Mouse (Mus musculus) A20 (cell line): Measurements from ENCODE around the gene Gpd1.
"Not testable (repeated sequence)": the region's sequence is repeated elsewhere in the genome, so short reads cannot be mapped to it uniquely, and the experiment has no call there.

ENCODE experiments used
- DNase-seq: peaks from one replicate; pipeline ENCODE4 v3.0.0-alpha.2; 2011; ENCODE audit warnings: low read depth, low spot score

Gene Gpd1

GRCm38 (mm10) chr15:99721921-99722743, 4.8 kb downstream of the Gpd1 start:
- DNase-seq = no peak

GRCm38 (mm10) chr15:99723120-99723514, 5.8 kb downstream of the Gpd1 start:
- DNase-seq = no peak

- DNase-seq = no peak
Measured at GRCm38 (mm10) chr15:99723515-99724291, 6.4 kb downstream of the Gpd1 start.

GRCm38 (mm10) chr15:99724292-99725021, 7.1 kb downstream of the Gpd1 start:
- DNase-seq = peak; percentile 37

GRCm38 (mm10) chr15:99725341-99726155, 8.2 kb downstream of the Gpd1 start, which contains the start of gene Cox14:
Cox14 (plus strand) TSS chr15:99725618.
- peak; percentile 98 for DNase-seq

DNA sequence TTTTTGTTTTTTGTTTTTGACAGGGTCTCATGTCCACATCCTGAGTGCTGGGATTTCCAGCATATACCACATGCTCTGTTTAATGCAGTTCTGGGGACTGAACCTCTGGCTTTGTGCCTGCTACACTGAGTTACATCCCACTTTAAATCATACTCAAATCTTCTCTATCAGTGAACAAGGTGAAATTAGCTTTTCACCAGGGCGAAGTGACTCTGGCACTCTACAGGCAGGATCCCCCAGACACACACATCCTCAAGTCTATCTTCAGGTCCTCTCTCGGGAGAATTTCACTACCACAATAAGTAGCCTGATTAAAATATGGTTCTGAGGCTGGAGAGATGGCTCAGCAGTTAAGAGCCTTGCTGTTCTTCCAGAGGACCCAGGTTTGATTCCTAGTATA, 9.2 kb downstream of the Gpd1 start:
- DNase-seq = no peak

- DNase-seq = not testable (repeated sequence)
Measured at GRCm38 (mm10) chr15:99727039-99727438, 9.7 kb downstream of the Gpd1 start.

GRCm38 (mm10) chr15:99727525-99727924, 10.2 kb downstream of the Gpd1 start:
- no peak for DNase-seq

DNA sequence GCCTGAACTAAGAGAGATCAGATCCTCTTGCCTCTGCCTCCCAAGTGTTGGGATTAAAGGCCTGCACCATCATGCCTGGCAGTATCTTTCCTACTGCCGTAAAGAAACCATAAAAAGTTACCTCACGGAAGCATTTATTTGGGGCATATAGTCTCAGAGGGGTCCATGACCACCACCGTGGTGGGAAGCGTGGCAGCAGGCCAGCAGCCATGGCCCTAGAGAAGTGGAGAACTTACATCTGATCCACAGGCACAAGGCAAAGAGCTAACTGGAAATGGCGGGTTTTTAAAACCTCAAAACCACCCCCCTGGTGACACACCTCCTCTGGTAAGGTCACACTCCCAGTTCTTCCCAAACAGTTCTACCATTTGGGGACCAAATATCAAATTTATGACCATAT, 10.9 kb downstream of the Gpd1 start:
- DNase-seq = no peak

DNA sequence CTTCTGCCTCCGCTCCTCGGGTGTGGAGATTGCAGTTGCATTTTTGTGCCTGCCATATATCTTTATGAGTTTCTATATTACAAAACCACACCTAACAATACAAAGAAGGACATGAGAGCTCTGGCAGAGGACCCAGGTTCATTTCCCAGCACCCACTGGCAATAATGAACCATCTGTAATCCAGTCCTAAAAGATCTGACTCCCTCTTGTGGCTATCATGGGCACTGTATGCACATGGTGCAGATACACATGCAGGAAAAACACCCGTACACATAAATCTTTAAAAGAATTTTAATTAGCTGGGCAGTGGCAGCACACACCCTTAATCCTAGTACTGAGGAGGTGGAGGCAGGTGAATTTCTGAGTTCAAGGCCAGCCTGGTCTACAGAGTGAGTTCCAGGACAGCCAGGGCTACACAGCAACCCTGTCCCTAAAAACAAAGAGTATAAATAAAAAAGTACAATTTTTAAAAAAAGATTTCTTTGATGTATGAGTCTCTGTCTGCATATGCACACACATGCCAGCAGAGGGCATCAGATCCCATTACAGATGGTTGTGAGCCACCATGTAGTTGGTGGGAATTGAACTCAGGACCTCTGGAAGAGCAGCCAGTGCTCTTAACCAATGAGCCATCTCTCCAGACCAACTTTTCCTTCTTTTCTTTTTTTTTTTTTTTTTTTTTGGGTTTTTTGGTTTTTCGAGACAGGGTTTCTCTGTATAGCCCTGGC, 11.9 kb downstream of the Gpd1 start:
- no peak for DNase-seq

- DNase-seq = no peak
Measured at GRCm38 (mm10) chr15:99731167-99731566, 13.9 kb downstream of the Gpd1 start.

DNA sequence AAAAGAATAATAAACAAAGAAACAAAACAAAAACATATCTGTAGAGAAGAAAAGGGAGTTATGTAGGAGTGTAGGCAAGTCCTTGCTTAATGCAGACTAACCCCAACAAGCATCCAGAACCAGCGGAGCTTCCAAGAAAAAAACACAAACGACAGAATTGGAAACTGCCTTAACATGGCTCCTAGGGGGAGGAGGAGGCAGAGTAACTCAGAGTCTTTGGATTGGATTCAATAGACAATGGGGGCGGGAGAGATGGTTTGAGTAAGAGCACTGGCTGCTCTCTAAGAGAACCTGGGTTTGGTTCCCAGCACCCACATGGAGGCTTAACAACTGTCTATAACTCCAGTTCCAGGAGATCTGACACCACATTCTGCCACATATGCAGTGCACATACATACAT, 14.4 kb downstream of the Gpd1 start:
- no peak for DNase-seq

DNA sequence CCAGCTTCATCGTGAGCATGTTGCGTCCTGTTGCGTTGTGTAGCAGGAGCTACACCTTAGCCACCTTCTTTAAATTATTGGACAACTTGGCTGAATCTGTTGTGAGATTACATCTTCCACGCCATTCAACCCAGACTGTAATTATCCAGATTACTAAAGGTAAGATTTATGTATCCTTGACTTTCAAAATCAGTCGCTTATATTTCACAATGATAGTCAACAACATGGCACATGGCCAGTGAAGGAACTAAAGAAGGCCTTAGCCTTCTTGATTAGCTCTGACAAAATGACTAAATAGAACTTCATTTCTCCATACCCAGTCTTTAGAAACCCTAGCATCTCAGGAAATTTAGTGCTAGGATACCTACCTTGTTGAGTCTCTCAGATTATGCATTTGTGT, 15.9 kb downstream of the Gpd1 start:
- no peak for DNase-seq

DNA sequence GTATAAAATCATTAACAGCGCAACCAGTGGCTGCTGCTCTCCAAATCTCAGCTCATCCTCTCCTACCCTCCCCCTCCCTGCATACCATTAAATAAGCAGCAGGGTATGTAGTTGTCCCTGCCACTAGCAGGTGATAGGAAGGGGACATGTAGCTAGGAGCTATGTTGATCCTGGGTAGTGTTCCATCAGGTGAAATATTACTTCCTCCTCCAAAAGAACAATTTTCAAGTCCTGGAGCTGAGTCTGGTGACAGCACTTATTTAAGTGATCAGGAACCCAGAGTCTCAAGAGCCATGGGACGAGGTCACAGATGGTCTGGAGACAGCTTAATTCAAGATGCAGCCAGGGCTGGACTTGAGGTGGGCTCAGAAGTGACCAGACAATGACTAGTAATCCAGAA, 18.3 kb downstream of the Gpd1 start:
- no peak for DNase-seq

- DNase-seq = no peak
Measured at GRCm38 (mm10) chr15:99736675-99737074, 19.4 kb downstream of the Gpd1 start.

- no peak for DNase-seq
Measured at GRCm38 (mm10) chr15:99740229-99740628, 22.9 kb downstream of the Gpd1 start.

DNA sequence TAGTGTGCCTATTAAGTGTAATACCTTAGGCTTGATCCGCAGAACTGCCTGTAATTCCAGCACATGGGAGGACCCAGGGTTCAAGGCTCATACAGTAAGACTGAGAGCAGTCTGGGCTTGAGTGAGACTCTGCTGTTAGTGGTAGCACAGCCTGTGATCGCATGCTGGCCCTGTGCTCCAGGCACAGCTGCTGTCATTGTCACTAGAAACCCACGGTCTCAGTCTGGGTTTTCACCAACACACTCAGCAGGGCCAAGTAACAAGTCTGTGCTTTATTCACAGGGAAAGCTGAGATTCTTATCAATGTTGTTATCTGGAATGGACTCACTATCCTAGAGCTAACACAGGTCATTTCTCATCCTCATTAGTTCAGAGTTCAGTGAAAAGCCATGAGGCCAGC, 36.9 kb downstream of the Gpd1 start:
- no peak for DNase-seq

DNA sequence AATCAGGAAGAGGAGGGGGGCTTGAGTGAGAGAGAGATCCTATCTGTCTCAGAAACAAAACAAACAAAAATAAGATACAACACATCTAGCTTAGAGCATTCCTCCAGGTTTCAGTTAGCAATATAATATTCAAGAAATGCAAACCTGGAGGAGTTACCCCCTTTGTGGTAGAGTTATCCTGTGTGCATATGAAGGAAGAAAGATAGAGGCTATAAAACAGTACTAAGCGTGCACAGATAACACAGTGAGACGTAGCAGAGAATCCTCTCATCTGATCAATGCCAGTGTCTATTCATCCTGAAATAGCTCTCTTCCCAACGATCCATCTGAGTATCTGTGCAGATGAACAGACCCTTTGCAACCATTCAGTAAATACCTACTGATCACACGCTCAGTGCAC, 50.2 kb downstream of the Gpd1 start:
- no peak for DNase-seq

DNA sequence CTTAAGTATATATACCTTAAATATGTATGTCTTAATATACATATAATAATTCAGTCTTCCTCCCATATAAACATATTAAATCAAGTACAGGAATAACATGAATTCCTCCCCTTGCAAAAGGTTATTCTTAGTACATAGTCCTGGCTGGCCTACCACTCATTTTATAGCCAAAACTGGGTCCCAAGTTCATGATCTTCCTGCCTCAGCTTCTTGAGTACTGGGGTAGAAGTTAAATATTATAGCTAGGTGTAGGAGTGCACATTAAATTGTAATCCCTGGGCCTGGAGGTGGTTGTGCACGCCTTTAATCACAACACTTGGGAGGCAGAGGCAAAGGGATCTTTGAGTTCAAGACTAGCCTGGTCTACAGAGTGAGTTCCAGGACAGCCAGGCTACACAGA, 51.4 kb downstream of the Gpd1 start:
- DNase-seq = no peak

DNA sequence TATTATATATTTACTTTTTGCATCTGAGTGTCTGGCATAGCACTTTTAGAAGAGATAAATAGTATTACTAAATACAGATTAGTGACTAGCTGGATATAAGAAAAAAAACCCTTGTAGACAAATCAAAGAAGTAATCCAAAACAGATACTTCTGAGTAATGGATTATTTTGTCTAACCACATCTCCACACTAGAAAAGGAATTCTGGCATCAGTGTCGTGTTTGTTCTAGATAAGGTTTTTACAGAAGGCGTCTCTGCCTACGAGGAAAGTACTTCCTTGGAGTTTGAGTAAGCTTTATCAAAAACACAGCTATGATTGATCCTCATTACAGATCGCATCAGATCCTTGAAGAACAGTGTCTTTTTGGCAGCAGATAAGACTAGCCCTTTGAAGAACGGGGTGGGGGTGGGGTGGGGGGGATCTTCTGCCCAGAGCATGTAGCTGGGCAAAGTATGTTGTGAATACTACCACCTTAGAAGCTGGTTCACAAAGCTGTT, 53.7 kb downstream of the Gpd1 start:
- no peak for DNase-seq
